Mouse (Mus musculus) thymus, adult 2 months (tissue): ENCODE data around the gene Ascl1.

Experiments used
- CTCF ChIP-seq: fragments of 200-500 bp; IDR thresholded peaks from 2 replicates; pipeline ENCODE4 v1.5.1; 2012; ENCODE audit warnings: mild to moderate bottlenecking, control low read depth, low read length, moderate library complexity, borderline replicate concordance; ENCODE audit not compliant: control insufficient read depth, poor library complexity, insufficient read depth; ENCODE audit errors: extremely low read depth
- POLR2A ChIP-seq: fragments of 200-500 bp; IDR thresholded peaks from 2 replicates; pipeline ENCODE4 v1.6.1; 2012; ENCODE audit warnings: mild to moderate bottlenecking, low read length, control low read depth, moderate library complexity; ENCODE audit not compliant: control insufficient read depth, poor library complexity, insufficient read depth; ENCODE audit errors: extremely low read depth

DNA sequence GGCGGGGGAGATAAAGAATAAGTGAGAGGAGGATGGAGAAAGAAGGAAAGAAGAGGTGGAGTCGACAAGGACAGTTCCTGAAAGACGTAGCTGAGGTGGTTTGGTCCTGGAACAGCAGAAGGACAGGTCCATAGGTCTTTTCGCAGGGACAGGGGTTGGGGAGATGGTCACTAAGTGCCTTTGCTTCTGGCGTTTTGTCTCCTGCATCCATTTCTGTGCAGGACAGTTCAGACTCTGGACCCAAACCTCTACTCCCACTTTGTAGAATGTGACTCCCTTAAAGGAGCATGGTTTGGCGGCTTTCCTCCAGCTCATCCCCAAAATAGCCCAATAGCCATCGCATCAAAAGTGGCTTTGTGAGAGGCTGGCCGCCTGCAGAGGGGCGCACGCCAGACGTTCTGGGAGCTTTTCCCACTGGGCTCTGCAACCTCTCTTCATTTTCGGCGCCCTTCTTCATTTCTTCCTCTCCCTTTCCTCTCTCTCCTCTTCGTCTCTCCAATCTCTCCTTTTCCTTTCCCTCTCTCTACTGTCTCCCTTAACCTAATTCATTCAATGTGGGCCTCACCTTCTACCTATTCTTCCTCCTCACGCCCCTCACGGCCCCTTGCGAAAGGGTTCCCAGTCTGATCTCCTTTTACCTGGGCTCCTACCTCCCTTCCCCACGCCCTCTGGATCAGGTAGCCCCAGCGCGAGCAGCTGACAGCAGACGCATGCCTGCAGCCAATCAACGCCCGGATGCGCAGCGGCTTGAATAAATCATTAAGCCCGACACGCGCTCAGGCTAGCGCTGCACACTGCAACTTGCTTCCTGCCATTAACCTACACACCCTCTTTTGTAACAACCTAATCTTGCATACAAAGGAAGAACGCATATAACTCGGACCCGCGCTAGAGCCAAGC lies 7.5 kb downstream of the Ascl1 start:
- TF ChIP-seq CTCF (no peak), POLR2A (no peak)
